Mouse (Mus musculus): ENCODE results near the gene Iqgap3.
A peak's percentile ranks its signal among the peaks of the same experiment; 100 is the strongest.

Gene Iqgap3

DNA sequence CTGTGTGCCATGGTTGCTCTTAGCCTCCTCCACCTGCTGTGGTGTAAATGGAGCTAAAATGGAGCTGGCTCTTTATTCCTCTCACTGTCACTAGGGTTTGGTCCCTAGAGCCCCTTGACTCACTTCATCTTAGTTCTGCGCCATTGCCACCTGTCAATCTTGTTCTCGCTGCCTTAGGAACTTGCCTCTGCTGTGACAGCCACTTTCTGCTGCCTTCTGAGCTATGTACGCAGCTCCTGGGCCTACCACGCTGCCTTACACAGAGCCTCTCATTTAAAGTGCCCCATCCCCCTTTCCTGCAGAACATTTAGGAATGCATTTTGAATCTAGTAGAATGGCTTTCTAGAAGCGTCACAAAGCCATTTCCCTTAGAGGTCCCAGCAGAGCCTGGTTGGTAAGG is 12.4 kb downstream of the Iqgap3 start:
- DNase-seq (ENCODE audit: low read depth): no peak

- peak; percentile 31 for DNase-seq (ENCODE audit: low read depth)
Observed at GRCm38 (mm10) chr3:88097666-88098065, 15.9 kb downstream of the Iqgap3 start.

GRCm38 (mm10) chr3:88100251-88100650 is 18.5 kb downstream of the Iqgap3 start:
- DNase-seq (ENCODE audit: low read depth): peak; percentile 74

GRCm38 (mm10) chr3:88101736-88102135 is 20.0 kb downstream of the Iqgap3 start:
- no peak for DNase-seq (ENCODE audit: low read depth)

DNA sequence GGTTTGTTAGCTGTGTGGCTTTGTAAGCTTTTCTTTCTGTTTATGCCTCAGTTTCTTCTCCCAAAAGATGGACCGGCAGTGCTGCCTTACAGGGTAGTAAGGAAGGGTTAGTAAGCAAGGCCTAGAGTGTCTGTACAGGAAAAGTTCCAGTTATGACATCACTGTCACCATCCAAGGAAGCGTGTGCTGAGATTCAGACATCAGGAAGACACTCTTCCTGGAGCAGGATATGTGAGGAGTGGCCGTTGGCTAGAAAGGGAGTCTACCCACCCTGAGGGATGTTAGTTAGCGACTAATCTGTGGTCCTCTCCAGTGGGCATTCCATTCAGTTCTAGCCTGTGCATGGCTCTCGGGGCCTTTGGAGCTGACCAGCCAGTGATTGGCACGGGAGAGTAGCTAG is 20.4 kb downstream of the Iqgap3 start:
- no peak for DNase-seq (ENCODE audit: low read depth)

DNA sequence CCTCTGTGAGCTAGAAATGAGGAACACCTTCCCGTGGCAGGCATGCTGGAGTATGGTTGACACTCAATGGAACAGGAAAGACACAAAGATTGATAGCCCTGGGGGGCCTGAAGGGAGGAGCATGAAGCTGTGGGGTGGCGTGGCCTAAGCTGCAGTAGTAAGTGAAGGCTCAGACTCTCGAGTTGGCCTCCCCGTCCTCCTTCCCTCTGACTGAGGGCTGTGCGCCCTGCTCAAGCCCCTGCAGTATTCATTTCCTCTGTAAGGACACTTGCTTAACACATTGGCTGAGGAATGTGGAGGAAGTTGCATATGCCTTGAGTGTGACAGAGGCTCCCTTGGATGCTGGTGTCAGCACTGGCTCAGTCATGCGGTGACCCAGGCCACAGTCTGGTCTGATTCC is 20.8 kb downstream of the Iqgap3 start:
- no peak for DNase-seq (ENCODE audit: low read depth)

- DNase-seq (ENCODE audit: low read depth): no peak
Observed at GRCm38 (mm10) chr3:88106126-88106525, 24.4 kb downstream of the Iqgap3 start.

DNA sequence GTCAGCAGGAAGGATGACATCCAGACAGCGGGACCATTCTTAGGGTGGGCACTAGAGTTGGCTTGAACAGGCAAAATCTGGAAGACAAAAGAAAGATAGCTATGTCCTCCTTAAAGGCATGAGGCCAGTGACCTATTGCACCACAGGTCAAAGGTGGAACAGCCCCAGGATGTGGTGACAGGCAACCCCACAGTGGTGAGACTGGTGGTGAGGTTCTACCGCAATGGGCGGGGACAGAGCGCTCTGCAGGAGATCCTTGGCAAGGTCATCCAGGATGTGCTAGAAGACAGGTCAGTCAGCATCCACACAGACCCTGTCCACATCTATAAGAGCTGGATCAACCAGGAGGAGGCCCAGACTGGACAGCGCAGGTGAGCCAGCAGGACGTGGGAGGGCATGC is 27.4 kb downstream of the Iqgap3 start:
- DNase-seq (ENCODE audit: low read depth): no peak

DNA sequence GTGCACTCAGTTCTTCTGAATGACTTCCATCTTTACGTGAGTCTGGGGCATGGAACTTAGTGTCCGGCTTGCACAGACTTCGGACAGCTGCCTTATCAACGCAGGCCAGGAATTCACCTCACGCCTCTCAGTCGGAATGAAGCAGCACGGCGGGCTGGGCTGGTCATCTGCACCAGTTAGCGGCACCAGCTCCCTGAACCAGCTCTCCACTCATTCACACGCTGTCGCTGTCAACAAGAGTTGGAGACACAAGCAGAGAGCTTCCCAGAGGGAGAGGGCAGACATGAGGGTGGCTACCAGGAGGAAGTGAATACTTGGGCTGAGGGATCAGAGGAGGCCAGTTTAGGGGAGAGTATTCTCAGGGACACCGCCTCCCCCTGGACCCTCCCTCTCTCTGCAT is 32.6 kb downstream of the Iqgap3 start:
- DNase-seq (ENCODE audit: low read depth): no peak

DNA sequence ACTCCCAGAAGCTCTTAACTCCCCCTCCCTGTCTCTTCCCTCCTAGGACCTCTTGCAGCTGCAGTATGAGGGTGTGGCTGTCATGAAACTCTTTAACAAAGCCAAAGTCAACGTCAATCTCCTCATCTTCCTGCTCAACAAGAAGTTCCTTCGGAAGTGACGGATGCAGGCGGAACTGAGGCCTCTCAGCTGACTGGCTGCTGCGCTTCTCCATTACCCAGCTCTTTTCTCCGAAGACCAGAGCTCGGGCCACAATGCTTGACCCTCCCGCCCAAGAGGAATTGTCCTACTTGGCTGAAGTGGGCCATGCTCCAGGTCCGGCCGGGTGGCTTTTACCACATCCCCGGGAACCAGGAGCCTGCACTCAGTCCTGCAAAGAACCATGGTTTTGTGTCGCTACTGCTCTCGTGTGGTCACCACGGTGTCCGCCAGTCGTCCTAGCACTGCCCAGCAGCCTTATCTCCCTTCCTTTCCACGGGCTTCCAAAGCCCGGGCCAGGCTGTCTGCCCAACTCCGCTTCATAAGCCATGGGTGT is 38.4 kb downstream of the Iqgap3 start:
- DNase-seq (ENCODE audit: low read depth): no peak

- no peak for DNase-seq (ENCODE audit: low read depth)
Observed at GRCm38 (mm10) chr3:88121164-88122131, 39.7 kb downstream of the Iqgap3 start.

DNA sequence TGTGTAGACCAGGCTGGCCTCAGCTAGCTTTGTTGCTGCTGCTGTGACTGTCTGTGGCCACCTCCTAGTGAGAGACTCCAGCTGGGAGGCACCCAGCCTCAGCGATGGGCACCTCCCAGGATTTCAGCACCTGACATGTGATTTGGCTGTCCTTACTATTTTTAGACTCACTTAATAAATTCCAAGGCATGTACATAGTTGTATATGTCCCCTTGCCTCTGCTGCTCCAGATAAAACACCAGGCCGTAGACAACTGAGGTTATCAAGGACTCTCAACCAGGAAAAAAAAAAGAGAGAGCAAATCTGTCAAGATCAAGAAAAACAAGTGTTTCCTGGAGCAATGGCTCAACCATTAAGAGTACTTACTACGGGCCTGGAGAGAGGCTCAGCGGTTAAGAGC is 43.4 kb downstream of the Iqgap3 start:
- peak; percentile 35 for DNase-seq (ENCODE audit: low read depth)

- peak; percentile 27 for DNase-seq (ENCODE audit: low read depth)
Observed at GRCm38 (mm10) chr3:88126181-88126580, 44.4 kb downstream of the Iqgap3 start.

GRCm38 (mm10) chr3:88127636-88128035 is 45.9 kb downstream of the Iqgap3 start:
- no peak for DNase-seq (ENCODE audit: low read depth)

- peak; percentile 89 for DNase-seq (ENCODE audit: low read depth)
Observed at GRCm38 (mm10) chr3:88128056-88128455, 46.3 kb downstream of the Iqgap3 start.

DNA sequence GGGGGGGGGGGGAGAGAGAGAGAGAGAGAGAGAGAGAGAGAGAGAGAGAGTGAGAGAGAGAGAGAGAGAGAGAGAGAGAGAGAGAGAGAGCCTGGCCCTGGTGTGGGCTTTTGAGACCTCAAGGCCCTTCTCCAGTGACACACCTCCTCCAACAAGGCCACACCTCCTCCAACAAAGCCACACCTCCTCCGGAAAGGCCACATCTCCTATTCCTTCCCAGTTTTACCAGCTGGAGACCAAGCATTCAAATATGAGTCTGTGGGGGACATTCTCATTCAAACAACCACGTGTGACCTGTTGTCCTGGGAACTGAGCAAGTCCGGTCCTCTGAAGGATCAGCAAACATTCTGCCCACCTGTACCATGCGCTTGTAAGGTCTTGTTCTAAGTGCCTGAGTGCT is 47.2 kb downstream of the Iqgap3 start:
- no peak for DNase-seq (ENCODE audit: low read depth)

DNA sequence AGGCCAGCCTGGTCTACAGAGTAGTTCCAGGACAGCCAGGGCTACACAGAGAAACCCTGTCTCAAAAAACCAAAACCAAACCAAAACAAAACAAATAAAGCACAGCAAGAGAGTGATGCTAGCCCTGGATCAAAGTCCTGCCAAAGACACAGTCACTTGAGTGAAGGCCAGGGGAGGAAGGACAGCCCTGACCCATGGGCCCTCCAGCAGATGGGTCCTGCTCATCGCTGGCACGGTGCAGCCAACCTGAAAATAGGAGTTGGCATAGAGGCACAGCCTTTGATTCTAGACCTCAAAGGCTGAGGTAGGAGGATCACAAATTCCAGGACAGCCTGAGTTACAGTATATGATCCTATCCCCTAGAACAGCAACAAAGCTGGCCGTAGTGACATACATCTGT is 49.3 kb downstream of the Iqgap3 start:
- DNase-seq (ENCODE audit: low read depth): no peak

DNA sequence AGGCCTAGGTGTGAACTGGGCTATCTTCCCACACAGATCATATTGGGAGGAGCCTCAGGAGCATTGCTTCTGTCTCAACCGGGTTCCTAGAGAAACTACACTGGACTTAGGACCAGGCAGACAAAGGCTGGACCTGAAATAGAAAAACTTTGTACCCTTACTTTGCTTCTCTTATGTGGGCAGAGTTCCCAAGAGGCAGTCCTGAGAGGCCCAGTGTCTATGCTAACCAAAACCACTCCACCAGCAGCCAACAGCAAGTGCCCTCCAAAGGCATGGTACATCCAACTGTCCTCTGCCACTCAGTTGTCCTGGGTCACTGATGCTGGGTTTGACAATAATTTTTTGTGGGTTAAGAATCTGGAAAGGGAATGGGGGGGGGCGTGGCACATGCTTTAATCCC is 50.7 kb downstream of the Iqgap3 start:
- DNase-seq (ENCODE audit: low read depth): no peak

GRCm38 (mm10) chr3:88133187-88133771 is 51.5 kb downstream of the Iqgap3 start:
- peak; percentile 74 for DNase-seq (ENCODE audit: low read depth)

GRCm38 (mm10) chr3:88136346-88136745 is 54.6 kb downstream of the Iqgap3 start:
- DNase-seq (ENCODE audit: low read depth): no peak

DNA sequence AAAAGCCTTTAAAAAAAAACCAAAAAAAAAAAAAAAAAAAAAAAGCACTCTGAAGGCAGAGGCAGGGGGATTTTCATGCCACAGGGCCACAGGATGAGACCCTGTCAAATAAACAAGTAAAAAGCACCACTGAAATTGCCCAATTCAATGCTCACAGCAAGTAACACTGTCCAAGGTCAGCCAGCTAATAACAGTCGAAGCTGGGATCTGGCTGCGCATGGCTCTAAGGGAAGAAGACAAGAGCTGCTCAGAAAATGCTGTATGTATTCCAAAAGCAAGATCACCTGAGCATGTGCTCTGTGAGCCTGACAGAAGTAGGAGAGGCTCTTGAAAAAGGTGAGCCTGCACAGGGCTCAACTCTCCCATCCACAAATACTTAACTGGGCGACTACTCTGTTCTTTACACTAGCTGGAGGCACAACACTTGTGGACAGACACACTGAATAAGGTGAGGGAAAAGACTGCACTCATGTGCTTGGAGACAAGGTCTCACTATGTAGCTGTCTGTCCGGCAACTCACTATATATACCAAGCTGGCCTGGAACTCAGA is 55.2 kb downstream of the Iqgap3 start:
- DNase-seq (ENCODE audit: low read depth): peak; percentile 28

DNA sequence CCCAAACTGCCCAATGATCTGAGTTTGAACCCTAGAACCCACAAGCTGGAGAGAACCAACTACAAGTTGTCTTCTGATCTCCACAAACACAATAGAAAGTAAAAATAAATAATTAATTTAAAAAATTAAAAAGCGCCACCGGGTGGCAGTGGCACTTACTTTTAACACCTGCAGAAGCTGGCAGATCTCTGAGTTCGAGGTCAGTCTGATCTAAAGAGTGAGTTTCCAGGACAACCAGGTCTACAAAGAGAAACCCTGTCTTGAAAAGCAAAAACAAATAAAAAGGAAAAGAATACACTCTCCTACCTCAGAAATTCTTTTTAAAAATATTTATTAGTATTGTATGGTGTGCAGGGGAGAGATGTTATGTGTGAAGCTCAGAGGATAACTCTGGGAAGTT is 56.0 kb downstream of the Iqgap3 start:
- peak; percentile 61 for DNase-seq (ENCODE audit: low read depth)
